Mouse (Mus musculus) MEL (cell line): ENCODE measurements at regions not wholly inside any gene's neighbourhood (a gene's known extent, or its start where the extent isn't known, plus 50 kb on each side); places are given as distances from the start of the nearest gene placed in this dataset.

ENCODE experiments used
- DNase-seq: peaks from one replicate; pipeline ENCODE4 v3.0.0; 2011; ENCODE audit warnings: low read depth, low spot score
- H3K27ac ChIP-seq: 2 replicates; pipeline ENCODE4 v1.5.1; 2012; ENCODE audit warnings: low read depth, mild to moderate bottlenecking, control low read depth, low read length, moderate library complexity; ENCODE audit not compliant: control insufficient read depth
- H3K27me3 ChIP-seq, 2 experiments: fragments of 150-350 bp in 1 of 2; sonication (generic) in 1 of 2; 2 replicates each; pipeline ENCODE4 v1.6.1; 2012; ENCODE audit warnings: low read length in 2 of 2, mild to moderate bottlenecking in 2 of 2, improper control_type of control experiment in 1 of 2, moderate library complexity in 1 of 2; ENCODE audit not compliant: insufficient read depth in 2 of 2, control insufficient read depth in 1 of 2
- H3K36me3 ChIP-seq, 2 experiments: 2 replicates each; pipeline ENCODE4 v1.6.1; 2012 to 2014; ENCODE audit warnings: low read length in 2 of 2, improper control_type of control experiment in 1 of 2, inconsistent platforms in 1 of 2, mild to moderate bottlenecking in 1 of 2; ENCODE audit not compliant: insufficient read depth in 2 of 2, control insufficient read depth in 1 of 2
- H3K4me1 ChIP-seq, 2 experiments: fragments of 150-350 bp in 1 of 2; sonication (generic) in 1 of 2; 2 replicates each; pipeline ENCODE4 v1.6.1; 2012; ENCODE audit warnings: low read length in 2 of 2, improper control_type of control experiment in 1 of 2, mild to moderate bottlenecking in 1 of 2; ENCODE audit not compliant: insufficient read depth in 2 of 2, control insufficient read depth in 1 of 2
- H3K4me3 ChIP-seq, 2 experiments: fragments of 150-350 bp in 1 of 2; sonication (generic) in 1 of 2; 2 replicates each; pipeline ENCODE4 v1.5.1; 2012; ENCODE audit warnings: low read depth in 2 of 2, low read length in 2 of 2, mild to moderate bottlenecking in 2 of 2, moderate library complexity in 2 of 2, control low read depth in 1 of 2, improper control_type of control experiment in 1 of 2; ENCODE audit not compliant: control insufficient read depth in 1 of 2, insufficient read depth in 1 of 2
- H3K79me2 ChIP-seq: 2 replicates; pipeline ENCODE4 v1.6.1; 2012; ENCODE audit warnings: mild to moderate bottlenecking, low read length, moderate library complexity; ENCODE audit not compliant: control insufficient read depth, poor library complexity, insufficient read depth
- H3K9ac ChIP-seq: 2 replicates; pipeline ENCODE4 v1.6.1; 2012; ENCODE audit warnings: low read depth, mild to moderate bottlenecking, control low read depth, low read length, moderate library complexity; ENCODE audit not compliant: control insufficient read depth, poor library complexity, severe bottlenecking
- H3K9me3 ChIP-seq: fragments of 150-350 bp; sonication (generic); replicated peaks from 2 replicates; pipeline ENCODE4 v1.6.1; 2012; ENCODE audit warnings: mild to moderate bottlenecking, low read length, improper control_type of control experiment, moderate library complexity; ENCODE audit not compliant: insufficient read depth
- BHLHE40 ChIP-seq: IDR thresholded peaks from 2 replicates; pipeline ENCODE4 v1.6.1; 2012; ENCODE audit warnings: low read depth, mild to moderate bottlenecking, inconsistent platforms, low read length, improper control_type of control experiment, borderline replicate concordance
- CHD2 ChIP-seq: IDR thresholded peaks from 2 replicates; pipeline ENCODE4 v1.6.1; 2011; ENCODE audit warnings: low read length, improper control_type of control experiment
- CTCF ChIP-seq, 3 experiments: IDR thresholded peaks in 2 of 3; conservative IDR thresholded peaks in 1 of 3; 2 replicates each; pipeline ENCODE4 v1.5.1; 2011 to 2012; ENCODE audit warnings: low read length in 3 of 3, low read depth in 2 of 3, mild to moderate bottlenecking in 2 of 3, improper control_type of control experiment in 1 of 3, inconsistent platforms in 1 of 3, mixed read lengths in 1 of 3, moderate library complexity in 1 of 3; ENCODE audit not compliant: control insufficient read depth in 1 of 3, insufficient read depth in 1 of 3, poor library complexity in 1 of 3, severe bottlenecking in 1 of 3
- EP300 ChIP-seq, 2 experiments: IDR thresholded peaks; 2 replicates each; pipeline ENCODE4 v1.6.1; 2011; ENCODE audit warnings: improper control_type of control experiment in 2 of 2, low read length in 2 of 2, low read depth in 1 of 2, mild to moderate bottlenecking in 1 of 2
- GABPA ChIP-seq: IDR thresholded peaks from 2 replicates; pipeline ENCODE4 v1.6.1; 2012; ENCODE audit warnings: low read depth, mild to moderate bottlenecking, inconsistent platforms, low read length, improper control_type of control experiment, moderate library complexity
- JUND ChIP-seq: IDR thresholded peaks from 2 replicates; pipeline ENCODE4 v1.6.1; 2011; ENCODE audit warnings: low read depth, mild to moderate bottlenecking, improper control_type of control experiment, low read length
- MAFK ChIP-seq: IDR thresholded peaks from 2 replicates; pipeline ENCODE4 v1.6.1; 2011; ENCODE audit warnings: low read depth, mild to moderate bottlenecking, low read length, improper control_type of control experiment, borderline replicate concordance
- MAX ChIP-seq: IDR thresholded peaks from 2 replicates; pipeline ENCODE4 v1.6.1; 2011; ENCODE audit warnings: low read length, improper control_type of control experiment
- MAZ ChIP-seq: IDR thresholded peaks from 2 replicates; pipeline ENCODE4 v1.6.1; 2012; ENCODE audit warnings: low read depth, mild to moderate bottlenecking, inconsistent platforms, low read length, improper control_type of control experiment
- MXI1 ChIP-seq: IDR thresholded peaks from 2 replicates; pipeline ENCODE4 v1.6.1; 2011; ENCODE audit warnings: mild to moderate bottlenecking, low read depth, low read length, improper control_type of control experiment
- MYB ChIP-seq: IDR thresholded peaks from 2 replicates; pipeline ENCODE4 v1.6.1; 2011; ENCODE audit warnings: mild to moderate bottlenecking, low read depth, low read length, improper control_type of control experiment
- MYC ChIP-seq: IDR thresholded peaks from 2 replicates; pipeline ENCODE4 v1.6.1; 2011; ENCODE audit warnings: low read depth, mild to moderate bottlenecking, low read length, improper control_type of control experiment, moderate library complexity
- NELFE ChIP-seq: IDR thresholded peaks from 2 replicates; pipeline ENCODE4 v1.6.1; 2011; ENCODE audit warnings: low read depth, low read length, improper control_type of control experiment
- NRF1 ChIP-seq: IDR thresholded peaks from 2 replicates; pipeline ENCODE4 v1.6.1; 2014; ENCODE audit warnings: low read depth, mild to moderate bottlenecking, inconsistent platforms, low read length, improper control_type of control experiment, moderate library complexity; ENCODE audit not compliant: poor library complexity, insufficient read depth, severe bottlenecking
- POLR2AphosphoS2 ChIP-seq: IDR thresholded peaks from 2 replicates; pipeline ENCODE4 v1.6.1; 2011; ENCODE audit warnings: low read length, improper control_type of control experiment
- SIN3A ChIP-seq: IDR thresholded peaks from 2 replicates; pipeline ENCODE4 v1.6.1; 2012; ENCODE audit warnings: low read length, improper control_type of control experiment, inconsistent platforms
- ZKSCAN1 ChIP-seq: IDR thresholded peaks from 2 replicates; pipeline ENCODE4 v1.6.1; 2012; ENCODE audit warnings: low read depth, mild to moderate bottlenecking, inconsistent platforms, low read length, improper control_type of control experiment, moderate library complexity
- ZMIZ1 ChIP-seq: IDR thresholded peaks from 2 replicates; pipeline ENCODE4 v1.6.1; 2012; ENCODE audit warnings: low read depth, mild to moderate bottlenecking, inconsistent platforms, low read length, improper control_type of control experiment, moderate library complexity
- ZNF384 ChIP-seq: IDR thresholded peaks from 2 replicates; pipeline ENCODE4 v1.6.1; 2012; ENCODE audit warnings: low read depth, mild to moderate bottlenecking, inconsistent platforms, low read length, improper control_type of control experiment

DNA sequence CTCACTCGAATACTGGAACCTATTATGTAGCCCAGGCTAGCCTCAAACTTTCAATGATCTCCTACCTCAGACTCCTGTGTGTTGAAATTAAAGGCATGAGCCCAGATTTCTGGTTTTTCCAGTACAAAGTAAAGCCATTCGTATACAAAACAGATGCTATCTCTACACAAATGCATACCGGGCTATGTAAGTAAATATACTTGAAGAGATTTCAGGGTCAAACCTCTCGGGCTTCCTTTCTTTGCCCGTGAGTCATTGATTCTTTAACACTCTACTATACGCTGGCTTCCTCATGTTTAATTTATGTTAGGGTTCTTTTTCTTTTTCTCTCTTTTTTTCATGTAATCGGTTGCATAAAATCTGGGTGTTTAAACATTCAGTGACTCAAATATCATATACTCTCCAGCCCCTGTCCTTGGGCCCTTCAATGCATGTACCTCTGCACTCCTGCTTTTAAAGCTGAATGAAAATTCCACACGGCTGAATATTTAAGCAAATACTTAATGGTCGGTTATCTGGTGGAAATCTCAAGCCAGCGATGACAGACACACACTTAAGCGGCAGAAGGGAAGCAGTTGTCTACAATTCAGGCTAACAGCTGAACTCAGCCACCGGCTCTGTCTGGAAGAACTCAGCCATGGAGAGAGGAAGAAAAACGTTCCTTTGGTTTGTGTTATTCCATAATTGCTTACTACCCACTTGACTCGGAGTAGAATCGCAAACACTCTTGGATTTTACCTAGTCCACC is 82.0 kb downstream of the Otx2 start:
- H3K4me1 ChIP-seq = no peaks in the 10 kb centered on the region

GRCm38 (mm10) chr14:48590426-48590825 is 83.2 kb downstream of the Otx2 start:
- DNase-seq = no peak
- H3K9ac ChIP-seq = no peak overlapping the region
- H3K4me3 ChIP-seq = no peak overlapping the region
- H3K36me3 ChIP-seq = no peaks in the 10 kb centered on the region
- H3K27me3 ChIP-seq = peaks cover 0 to 4% of the 10 kb centered on the region in 2 experiments; a peak in 2 of 4 replicates
- no peaks in the 10 kb centered on the region for H3K4me1 ChIP-seq
- no peaks in the 10 kb centered on the region for H3K79me2 ChIP-seq
- H3K27ac ChIP-seq = no peak overlapping the region
- no peak for TF ChIP-seq CHD2
- no peak for TF ChIP-seq ZKSCAN1
- no peak for TF ChIP-seq MAFK
- TF ChIP-seq MXI1 = no peak
- no peak for TF ChIP-seq CTCF (IDR thresholded peaks at IDR 0.05 in 2 of 3, conservative IDR thresholded peaks at IDR 0.05 in 1 of 3; ENCODE audit: control insufficient read depth in 1 of 3, insufficient read depth in 1 of 3, low read depth in 2 of 3, low read length in 3 of 3, poor library complexity in 1 of 3, severe bottlenecking in 1 of 3)
- no peak for TF ChIP-seq BHLHE40
- TF ChIP-seq SIN3A = no peak
- no peak for TF ChIP-seq ZNF384
- no peak for TF ChIP-seq GABPA
- TF ChIP-seq MYB = no peak
- no peak for TF ChIP-seq MAX
- TF ChIP-seq EP300 (IDR thresholded peaks at IDR 0.05; ENCODE audit: low read depth in 1 of 2, low read length in 2 of 2) = no peak
- no peak for TF ChIP-seq NELFE
- no peak for TF ChIP-seq MAZ
- TF ChIP-seq ZMIZ1 = no peak
- TF ChIP-seq NRF1 = no peak
- no peaks in the 10 kb centered on the region for H3K9me3 ChIP-seq

More for the DNA sequence above, 82.0 kb downstream of the Otx2 start:
- Histone ChIP-seq H3K9ac (no peak overlapping the region), H3K9me3 (no peaks in the 10 kb centered on the region), H3K27ac (no peak overlapping the region), H3K79me2 (no peaks in the 10 kb centered on the region), H3K36me3 (no peaks in the 10 kb centered on the region), H3K27me3 (peaks cover 0 to 4% of the 10 kb centered on the region in 2 experiments; a peak in 2 of 4 replicates), H3K4me3 (no peak overlapping the region)
- TF ChIP-seq SIN3A (no peak), ZMIZ1 (no peak), POLR2AphosphoS2 (no peak), JUND (no peak), MYC (no peak)
- DNase-seq = no peak
